Mouse (Mus musculus) gastrocnemius, adult 18-20 months (tissue): ENCODE measurements around the gene Zfp119b. TPM values are rescaled to one million over a fixed set of nuclear protein-coding genes. Genes with fewer than 3 reads are reported as not detected.

Source experiments
- DNase-seq: peaks from one replicate; pipeline ENCODE4 v3.0.0; 2021; ENCODE audit warnings: low spot score
- total RNA-seq, 2 experiments: library from RNA; stranded (reverse); gene quantifications; 2 replicates each; pipeline ENCODE4 v1.2.3; 2021

Zfp119b gene
- total RNA-seq, 2 experiments from 2014 or later, result 3.0 to 3.2 TPM

GRCm38 (mm10) chr17:55892406-55892955, 56.8 kb downstream of the Zfp119b start:
- peak; percentile 9 for DNase-seq

Other genes with a start within 250 kb of the Zfp119b start
- 1 to 10 TPM in 1 of 2 experiments, under 1 TPM in 1; 0.80 to 1.1 TPM for gene Pot1b, start 236.9 kb downstream of the Zfp119b start, total RNA-seq
- gene Adgre4, start 199.5 kb downstream of the Zfp119b start, total RNA-seq, result under 1 TPM; 0.09 to 0.12 TPM
- gene Zfp119a, start 70.6 kb downstream of the Zfp119b start, total RNA-seq, result 1 to 10 TPM; 3.8 to 4.0 TPM
- gene Zfp959, start 57.4 kb downstream of the Zfp119b start, total RNA-seq, result 1 to 10 TPM; 4.0 TPM
- gene Ebi3, start 3.1 kb upstream of the Zfp119b start, total RNA-seq, result under 1 TPM; 0.27 to 0.38 TPM
- 1 to 10 TPM; 7.4 to 8.0 TPM for gene Yju2, start 9.6 kb upstream of the Zfp119b start, total RNA-seq
- gene Shd, start 21.0 kb upstream of the Zfp119b start, total RNA-seq, result under 1 TPM in 1 of 2 experiments, not detected in 1; 0.34 TPM
- not detected for gene Fsd1, start 37.0 kb upstream of the Zfp119b start, total RNA-seq
- gene Stap2, start 56.1 kb upstream of the Zfp119b start, total RNA-seq, result 1 to 10 TPM; 1.9 to 3.2 TPM
- 10 to 100 TPM; 34.6 to 35.4 TPM for gene Mpnd, start 56.2 kb upstream of the Zfp119b start, total RNA-seq
- gene Sh3gl1, start 87.1 kb upstream of the Zfp119b start, total RNA-seq, result 1 to 10 TPM; 7.7 to 7.9 TPM
- under 1 TPM; 0.46 to 0.95 TPM for gene Chaf1a, start 90.9 kb upstream of the Zfp119b start, total RNA-seq
- 10 to 100 TPM; 62.9 to 69.0 TPM for gene Ubxn6, start 125.5 kb upstream of the Zfp119b start, total RNA-seq
- 10 to 100 TPM; 23.2 to 25.5 TPM for gene Hdgfl2, start 130.1 kb upstream of the Zfp119b start, total RNA-seq
- gene Plin4, start 160.3 kb upstream of the Zfp119b start, total RNA-seq, result 100 to 1,000 TPM; 142 to 235 TPM
- 10 to 100 TPM; 22.5 to 29.0 TPM for gene Plin5, start 168.1 kb upstream of the Zfp119b start, total RNA-seq
- gene Lrg1, start 172.5 kb upstream of the Zfp119b start, total RNA-seq, result 10 to 100 TPM; 11.4 to 23.0 TPM
- gene Sema6b, start 190.8 kb upstream of the Zfp119b start, total RNA-seq, result 1 to 10 TPM; 1.5 to 3.7 TPM
- gene Tnfaip8l1, start 213.0 kb upstream of the Zfp119b start, total RNA-seq, result under 1 TPM; 0.21 to 0.25 TPM
- gene Mydgf, start 234.4 kb upstream of the Zfp119b start, total RNA-seq, result 10 to 100 TPM; 17.1 to 17.5 TPM